Mouse (Mus musculus) kidney, postnatal 4 days (tissue): ENCODE results near the gene Lef1.

Experiments
- DNase-seq, 2 experiments: peaks; one replicate each; pipeline ENCODE4 v3.0.0; 2021; ENCODE audit warnings: mixed read lengths in 2 of 2

Gene Lef1

GRCm38 (mm10) chr3:131108094-131108653 is 2.1 kb upstream of the Lef1 start:
- no peak for DNase-seq

- no peak for DNase-seq
These were observed 1.1 kb upstream of the Lef1 start for GRCm38 (mm10) chr3:131109066-131109685.

- no peak for DNase-seq
These were observed 593 bp upstream of the Lef1 start for GRCm38 (mm10) chr3:131109686-131110070.

- peak; percentile 62 to 76 for DNase-seq
These were observed 1.0 kb downstream of the Lef1 start for GRCm38 (mm10) chr3:131111151-131111850.

- DNase-seq = peak; percentile 71 to 83
These were observed 1.7 kb downstream of the Lef1 start for GRCm38 (mm10) chr3:131111851-131112572.

- DNase-seq = no peak
These were observed 2.3 kb downstream of the Lef1 start for GRCm38 (mm10) chr3:131112573-131112955.

GRCm38 (mm10) chr3:131113029-131113428 is 2.8 kb downstream of the Lef1 start:
- no peak for DNase-seq

- DNase-seq = no peak
These were observed 5.8 kb downstream of the Lef1 start for GRCm38 (mm10) chr3:131116116-131116515.

- no peak for DNase-seq
These were observed 7.1 kb downstream of the Lef1 start for GRCm38 (mm10) chr3:131117352-131117751.

GRCm38 (mm10) chr3:131117883-131118282 is 7.6 kb downstream of the Lef1 start:
- DNase-seq = no peak

GRCm38 (mm10) chr3:131119435-131119834 is 9.2 kb downstream of the Lef1 start:
- DNase-seq = no peak

- no peak for DNase-seq
These were observed 13.2 kb downstream of the Lef1 start for GRCm38 (mm10) chr3:131123501-131123900.

GRCm38 (mm10) chr3:131125873-131126272 is 15.6 kb downstream of the Lef1 start:
- DNase-seq = no peak

- no peak for DNase-seq
These were observed 16.2 kb downstream of the Lef1 start for GRCm38 (mm10) chr3:131126438-131126837.

GRCm38 (mm10) chr3:131134003-131134402 is 23.7 kb downstream of the Lef1 start:
- no peak for DNase-seq

GRCm38 (mm10) chr3:131135434-131135833 is 25.2 kb downstream of the Lef1 start:
- no peak for DNase-seq

- DNase-seq = no peak
These were observed 26.2 kb downstream of the Lef1 start for GRCm38 (mm10) chr3:131136455-131136854.

GRCm38 (mm10) chr3:131137119-131137781 is 27.0 kb downstream of the Lef1 start:
- peak; percentile 21 to 35 for DNase-seq

GRCm38 (mm10) chr3:131138224-131138623 is 28.0 kb downstream of the Lef1 start:
- no peak for DNase-seq

- DNase-seq = no peak
These were observed 28.5 kb downstream of the Lef1 start for GRCm38 (mm10) chr3:131138797-131139196.

- DNase-seq = peak in 1 of 2 experiments; percentile 33
These were observed 29.2 kb downstream of the Lef1 start for GRCm38 (mm10) chr3:131139345-131140090.

GRCm38 (mm10) chr3:131140091-131140462 is 29.8 kb downstream of the Lef1 start:
- no peak for DNase-seq
